In the genomic region with DNA sequence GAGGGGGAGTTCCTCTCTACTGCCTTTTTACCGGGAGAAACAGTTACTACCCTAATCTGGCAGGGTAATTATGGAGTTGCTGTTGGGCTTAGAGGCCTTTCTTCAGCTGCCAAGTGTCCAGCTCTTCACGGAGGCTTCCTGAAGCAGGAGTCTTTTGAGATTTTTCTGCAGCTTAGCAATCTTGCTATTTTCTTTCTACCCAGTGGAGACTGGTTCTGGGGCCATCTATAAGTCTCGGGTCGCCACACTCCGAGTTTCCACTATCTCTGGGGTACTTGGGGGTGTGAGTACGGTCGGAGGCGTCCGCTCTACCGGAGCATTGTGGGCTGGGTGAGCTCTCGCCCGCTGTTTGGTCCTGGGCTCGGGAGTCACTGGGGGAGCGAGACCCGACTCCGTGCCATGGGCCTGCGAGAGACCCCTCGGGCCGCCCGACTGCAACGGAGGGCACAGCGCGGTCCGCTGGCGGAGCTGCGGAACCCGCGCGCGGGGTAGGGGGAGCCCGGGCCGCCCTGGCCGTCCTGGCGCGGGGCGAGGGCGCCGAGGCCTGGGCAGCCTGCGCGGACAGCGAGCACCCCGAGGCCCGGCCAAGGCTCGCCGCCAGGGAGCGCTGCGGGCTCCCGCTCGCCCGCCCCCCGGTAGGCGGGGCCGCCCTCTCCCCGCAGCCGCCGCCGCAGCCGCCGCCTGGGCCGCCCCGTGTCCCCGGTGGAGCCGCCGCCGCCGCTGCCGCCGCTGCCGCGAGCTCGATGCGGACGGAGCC, we compare ENCODE assay signal across 8 mouse cellular contexts. TPM values are rescaled to one million over a fixed set of nuclear protein-coding genes. Genes with fewer than 3 reads are reported as not detected.
A peak's percentile ranks its signal among the peaks of the same experiment; 100 is the strongest.
DNase-seq lines count a peak whose midpoint lies in the region; ATAC-seq lines count a peak whose summit lies in the region.

A gene (plus strand): TSS at position 661 of the 757 bp plus-strand sequence.

- peak within 1 kb of the TSS; percentile 90 for H3K27ac ChIP-seq in hindbrain, embryonic 11.5 days (ENCODE audit: low read depth, low read length)

- H3K4me1 ChIP-seq in hindbrain, embryonic 11.5 days (replicated peaks; ENCODE audit: control insufficient read depth, insufficient read depth, low read length), result peaks cover 2% of the 10 kb centered on the region; the same call in 1 of the 2 replicates

- H3K9me3 ChIP-seq in hindbrain, embryonic 11.5 days (ENCODE audit: control insufficient read depth, low read length), result no peaks in the 10 kb centered on the region

- H3K4me3 ChIP-seq in hindbrain, embryonic 11.5 days (ENCODE audit: low read depth, low read length), result peak within 1 kb of the TSS; percentile 99

- H3K4me2 ChIP-seq in hindbrain, embryonic 11.5 days (replicated peaks; ENCODE audit: low read depth, low read length), result peak within 1 kb of the TSS; percentile 81

- no peaks in the 10 kb centered on the region for H3K27me3 ChIP-seq in hindbrain, embryonic 11.5 days (ENCODE audit: control insufficient read depth, insufficient read depth, low read length)

- peak within 1 kb of the TSS; percentile 97 for H3K9ac ChIP-seq in hindbrain, embryonic 11.5 days (ENCODE audit: low read depth, low read length)

- WGBS in hindbrain, embryonic 11.5 days, result 0% methylated on average over 47 of the region's 73 CpGs

- ATAC-seq in frontal cortex, adult (ENCODE audit: low TSS enrichment), result peak; percentile 75
- ATAC-seq in hindbrain, embryonic 11.5 days (ENCODE audit: low FRiP score), result peak; percentile 93

- H3K36me3 ChIP-seq in hindbrain, embryonic 11.5 days (ENCODE audit: control insufficient read depth, insufficient read depth, low read length), result peaks cover 4% of the 10 kb centered on the region; the same call in 1 of the 2 replicates

- DNase-seq in Muller cell, postnatal 12 days (ENCODE audit: inconsistent ontology term), result peak; percentile 88
- peak; percentile 79 for DNase-seq in cerebellum, adult 9-10 months
- DNase-seq in hindbrain, embryonic 11.5 days (ENCODE audit: low spot score), result peak; percentile 89
- DNase-seq in layer of hippocampus, postnatal 14 days (ENCODE audit: low spot score in 2 of 2), result peak; percentile 73 to 84
- DNase-seq in lung, postnatal 14 days, result peak; percentile 90
- peak; percentile 87 for DNase-seq in retina, embryonic 14.5 days (ENCODE audit: low spot score)
- peak; percentile 94 for DNase-seq in thymus, postnatal 4 days

RNA-seq across cellular contexts. Expression of the gene that starts here (rescaled TPM):
- polyA plus RNA-seq in hindbrain, embryonic 11.5 days (2014; fragmentation: Nextera tagmentation; extraction: Ambion mirVana), result 9.5 and 12.3 TPM in 2 replicates
- 10 to 100 TPM; 83.6 to 86.7 TPM for total RNA-seq in layer of hippocampus, postnatal 14 days (2021)

Comparison
In these comparisons a context has a peak if more than half of its experiments do, and no peak if none do; other contexts are left out.
1. Peak in every context shown above with its lines: DNase-seq, ATAC-seq, H3K4me3 ChIP-seq and H3K27ac ChIP-seq.